Mouse (Mus musculus) embryonic facial prominence, embryonic 13.5 days (tissue): ENCODE results near the gene Med26. TPM values are rescaled to one million over a fixed set of nuclear protein-coding genes. Genes with fewer than 3 reads are reported as not detected.

Experiments used
- ATAC-seq: fragments of 200-750 bp; cut with Nextera tagmentation; 2 replicates; pipeline ENCODE4 v1.8.0; 2017; ENCODE audit warnings: low read depth; ENCODE audit not compliant: insufficient number of reproducible peaks, insufficient read depth, low FRiP score, low TSS enrichment
- H3K27ac ChIP-seq: fragments of 300-500 bp; sonication (generic); 2 replicates; pipeline ENCODE4 v1.5.1; 2015; ENCODE audit warnings: moderate library complexity, mild to moderate bottlenecking, inconsistent platforms
- H3K27me3 ChIP-seq: fragments of 300-500 bp; sonication (generic); 2 replicates; pipeline ENCODE4 v1.6.1; 2015; ENCODE audit warnings: mild to moderate bottlenecking, inconsistent platforms
- H3K36me3 ChIP-seq: fragments of 300-500 bp; sonication (generic); 2 replicates; pipeline ENCODE4 v1.6.1; 2015; ENCODE audit warnings: mild to moderate bottlenecking, inconsistent platforms
- H3K4me1 ChIP-seq: fragments of 300-500 bp; sonication (generic); 2 replicates; pipeline ENCODE4 v1.6.1; 2015; ENCODE audit warnings: inconsistent platforms
- H3K4me2 ChIP-seq: fragments of 300-500 bp; sonication (generic); 2 replicates; pipeline ENCODE4 v1.6.1; 2015; ENCODE audit warnings: moderate library complexity, mild to moderate bottlenecking, inconsistent platforms
- H3K4me3 ChIP-seq: fragments of 300-500 bp; sonication (generic); 2 replicates; pipeline ENCODE4 v1.5.1; 2015; ENCODE audit warnings: mild to moderate bottlenecking, inconsistent platforms
- H3K9ac ChIP-seq: fragments of 300-500 bp; sonication (generic); 2 replicates; pipeline ENCODE4 v1.6.1; 2015; ENCODE audit warnings: mild to moderate bottlenecking, inconsistent platforms
- H3K9me3 ChIP-seq: fragments of 300-500 bp; sonication (generic); 2 replicates; pipeline ENCODE4 v1.6.1; 2016; ENCODE audit warnings: inconsistent platforms
- WGBS: fragments of 180-500 bp; shearing (Covaris S2); methylation state at CpG from one replicate; pipeline ENCODE4 v1.1.7; 2015; ENCODE audit warnings: mixed read lengths; 5-methylcytosine and 5-hydroxymethylcytosine counted together
- microRNA-seq: library from miRNA; unstranded; fragments of <30 nt; microRNA quantifications from one replicate; pipeline ENCODE4, GENCODE M21; 2016
- polyA plus RNA-seq: library from polyadenylated mRNA; unstranded; fragments of >200 nt; fragmentation: Nextera tagmentation; extraction: Ambion mirVana; gene quantifications from 2 replicates; pipeline ENCODE4 v1.2.1, GENCODE M21; 2015

Gene Med26
- polyA plus RNA-seq, 1 experiment from 2014 or later: 20.4 TPM

DNA sequence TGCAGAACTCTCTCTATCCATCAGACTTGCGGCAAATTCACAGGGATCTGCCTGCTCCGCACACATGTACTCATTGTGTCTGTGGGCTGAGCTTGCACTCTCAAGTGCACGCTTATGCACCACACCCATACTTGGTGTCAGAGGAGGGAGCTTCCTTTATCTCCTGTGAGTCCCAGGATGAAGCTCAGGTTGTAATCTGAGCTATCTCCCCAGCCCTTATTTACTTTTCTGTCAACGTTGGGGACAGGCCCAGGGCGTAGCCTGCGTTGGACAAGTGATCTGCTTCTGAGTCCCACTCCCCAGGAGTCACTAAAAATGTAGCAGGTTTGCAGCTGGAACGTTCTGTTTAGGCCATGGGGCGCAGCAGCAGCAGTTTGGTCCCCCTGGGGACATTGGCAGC lies 96.6 kb downstream of the Med26 start:
- no peak overlapping the region for H3K4me3 ChIP-seq
- peaks cover 84% of the 10 kb centered on the region for H3K36me3 ChIP-seq
- H3K9me3 ChIP-seq: no peaks in the 10 kb centered on the region; the same call in 1 of the 2 replicates
- H3K27ac ChIP-seq: no peak overlapping the region
- 85% methylated on average over 8 of the region's 8 CpGs for WGBS
- H3K4me1 ChIP-seq: peaks cover 2% of the 10 kb centered on the region
- H3K9ac ChIP-seq: no peak overlapping the region
- no peaks in the 10 kb centered on the region for H3K27me3 ChIP-seq
- ATAC-seq: no peak
- H3K4me2 ChIP-seq: no peak overlapping the region

- no peak overlapping the region for H3K9ac ChIP-seq
- ATAC-seq: no peak
- no peaks in the 10 kb centered on the region for H3K27me3 ChIP-seq
- no peak overlapping the region; the same call in 1 of the 2 replicates for H3K4me2 ChIP-seq
- H3K4me3 ChIP-seq: no peak overlapping the region
- WGBS: 93% methylated on average over 6 of the region's 6 CpGs
- H3K4me1 ChIP-seq: peaks cover 13% of the 10 kb centered on the region
- no peaks in the 10 kb centered on the region for H3K9me3 ChIP-seq
- H3K36me3 ChIP-seq: peaks cover 32% of the 10 kb centered on the region
- H3K27ac ChIP-seq: no peak overlapping the region
Observed at GRCm38 (mm10) chr8:72445071-72445470, 103.0 kb downstream of the Med26 start.

Small RNAs within 50 kb of the gene (microRNA-seq; reads per million reads assigned to microRNA genes)
- gene Gm28019: not detected
- not detected for gene Mir7068

Other genes with a start within 250 kb of the Med26 start
- gene Gm10282, start 243.0 kb downstream of the Med26 start, polyA plus RNA-seq: 26.9 and 55.7 TPM in 2 replicates
- gene Klf2, start 229.2 kb downstream of the Med26 start, polyA plus RNA-seq: 5.6 and 5.8 TPM in 2 replicates
- gene Eps15l1, start 126.8 kb downstream of the Med26 start, polyA plus RNA-seq: 65.1 and 66.9 TPM in 2 replicates
- 1.1 and 1.8 TPM in 2 replicates for gene Calr3, start 104.4 kb downstream of the Med26 start, polyA plus RNA-seq
- 18.5 and 19.9 TPM in 2 replicates for gene 1700030K09Rik, start 104.4 kb downstream of the Med26 start, polyA plus RNA-seq
- 70.7 and 74.0 TPM in 2 replicates for gene Cherp, start 73.0 kb downstream of the Med26 start, polyA plus RNA-seq
- 15.4 and 19.6 TPM in 2 replicates for gene Slc35e1, start 55.7 kb downstream of the Med26 start, polyA plus RNA-seq
- gene Smim7, start 22.8 kb upstream of the Med26 start, polyA plus RNA-seq: 116 and 123 TPM in 2 replicates
- gene Tmem38a, start 23.8 kb upstream of the Med26 start, polyA plus RNA-seq: 14.5 and 15.3 TPM in 2 replicates
- gene Nwd1, start 98.4 kb upstream of the Med26 start, polyA plus RNA-seq: 0.10 and 0.22 TPM in 2 replicates
- 181 and 193 TPM in 2 replicates for gene Sin3b, start 175.0 kb upstream of the Med26 start, polyA plus RNA-seq
- gene F2rl3, start 213.6 kb upstream of the Med26 start, polyA plus RNA-seq: 1.3 and 1.6 TPM in 2 replicates